Mouse (Mus musculus): ENCODE measurements around the gene Mfap2.

Mfap2 gene

GRCm38 (mm10) chr4:140988706-140989290 is 21.4 kb upstream of the Mfap2 start:
- DNase-seq = no peak

- no peak for DNase-seq
Observed at GRCm38 (mm10) chr4:140989447-140989846, 20.8 kb upstream of the Mfap2 start.

DNA sequence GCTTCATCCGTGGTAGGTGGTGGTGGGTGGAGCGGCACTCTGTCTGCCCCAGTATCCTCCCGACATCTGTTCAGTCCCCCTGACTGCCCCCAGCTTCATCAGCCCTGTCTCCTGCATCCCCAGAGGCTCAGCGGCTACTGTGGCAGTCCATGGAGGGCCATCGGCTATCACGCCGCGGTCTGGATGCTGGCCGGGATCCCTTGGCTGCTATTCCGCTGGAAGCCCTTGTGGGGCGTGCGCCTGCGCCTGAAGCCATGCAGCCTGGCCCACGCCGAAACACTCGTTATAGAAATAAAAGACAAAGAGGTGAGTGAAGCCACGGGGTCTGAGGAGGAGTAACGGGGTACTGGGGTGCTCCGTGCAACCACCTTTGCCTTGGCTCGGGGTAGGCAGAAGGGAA is 18.0 kb upstream of the Mfap2 start:
- DNase-seq = no peak

DNA sequence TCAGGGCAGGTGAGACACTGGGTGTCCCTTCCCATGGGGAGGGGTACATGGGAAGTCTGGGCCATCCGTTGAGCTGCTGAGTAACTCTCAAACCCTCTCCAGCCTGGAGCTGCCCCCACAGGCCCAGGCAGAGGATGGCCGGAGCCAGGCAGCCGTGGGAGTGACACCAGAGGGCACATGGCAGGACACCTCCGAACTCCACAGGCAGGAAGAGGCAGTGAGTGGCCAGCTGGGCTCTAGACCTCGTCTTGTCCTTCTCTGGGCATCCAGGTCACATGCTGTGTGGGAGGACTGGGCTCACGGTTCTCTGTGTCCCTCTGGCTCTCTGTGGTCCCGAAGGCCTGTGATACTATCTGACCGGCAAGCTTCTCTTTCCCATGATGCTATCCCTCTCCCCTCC is 16.4 kb upstream of the Mfap2 start:
- no peak for DNase-seq

GRCm38 (mm10) chr4:140995811-140996210 is 14.4 kb upstream of the Mfap2 start:
- DNase-seq = no peak

DNA sequence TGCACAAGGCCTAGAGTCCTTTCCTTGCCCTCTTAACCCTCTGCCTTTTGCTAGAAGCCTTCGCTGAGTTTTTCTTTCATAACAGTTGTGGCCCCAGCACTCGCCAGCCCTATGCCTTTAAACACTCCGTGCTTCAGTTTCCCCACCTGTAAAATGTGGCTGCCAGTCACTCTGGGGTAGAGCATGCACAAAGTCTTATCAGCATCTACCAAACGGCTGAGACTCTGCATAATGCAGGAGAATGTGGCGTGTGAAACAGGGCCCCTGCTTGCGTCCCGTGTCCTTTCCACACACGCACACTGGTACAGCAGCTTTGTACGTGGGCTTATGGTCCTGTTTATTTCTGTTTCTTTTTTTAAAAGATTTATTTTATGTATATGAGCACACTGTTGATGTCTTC is 13.4 kb upstream of the Mfap2 start:
- DNase-seq = no peak

GRCm38 (mm10) chr4:141005983-141006382 is 4.2 kb upstream of the Mfap2 start:
- DNase-seq = peak; percentile 70

- DNase-seq = peak; percentile 56
Observed at GRCm38 (mm10) chr4:141008028-141008427, 2.2 kb upstream of the Mfap2 start.

- peak; percentile 71 for DNase-seq
Observed at GRCm38 (mm10) chr4:141010526-141010925, 308 bp downstream of the Mfap2 start.

GRCm38 (mm10) chr4:141010941-141011429 is 767 bp downstream of the Mfap2 start:
- peak; percentile 79 for DNase-seq

- DNase-seq = peak; percentile 60
Observed at GRCm38 (mm10) chr4:141011556-141012328, 1.5 kb downstream of the Mfap2 start.

DNA sequence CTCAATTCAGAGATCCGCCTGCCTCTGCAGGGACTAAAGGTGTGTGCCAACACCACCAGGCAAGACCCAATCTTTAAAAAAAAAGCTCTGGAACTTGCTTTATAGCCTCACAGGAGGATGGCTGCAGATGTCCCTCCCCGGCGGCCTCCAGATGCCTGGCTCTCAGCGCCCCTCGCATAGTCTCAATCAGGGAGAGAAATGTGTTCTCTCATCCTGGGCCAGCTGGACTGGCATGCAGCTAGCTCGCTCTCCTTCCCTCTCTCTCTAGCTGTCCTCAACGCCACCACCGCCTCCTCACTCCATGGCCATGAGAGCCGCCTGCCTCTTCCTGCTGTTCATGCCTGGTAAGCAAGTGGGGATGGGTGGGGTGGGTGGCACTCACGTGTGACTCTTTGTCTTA is 2.3 kb downstream of the Mfap2 start:
- no peak for DNase-seq

DNA sequence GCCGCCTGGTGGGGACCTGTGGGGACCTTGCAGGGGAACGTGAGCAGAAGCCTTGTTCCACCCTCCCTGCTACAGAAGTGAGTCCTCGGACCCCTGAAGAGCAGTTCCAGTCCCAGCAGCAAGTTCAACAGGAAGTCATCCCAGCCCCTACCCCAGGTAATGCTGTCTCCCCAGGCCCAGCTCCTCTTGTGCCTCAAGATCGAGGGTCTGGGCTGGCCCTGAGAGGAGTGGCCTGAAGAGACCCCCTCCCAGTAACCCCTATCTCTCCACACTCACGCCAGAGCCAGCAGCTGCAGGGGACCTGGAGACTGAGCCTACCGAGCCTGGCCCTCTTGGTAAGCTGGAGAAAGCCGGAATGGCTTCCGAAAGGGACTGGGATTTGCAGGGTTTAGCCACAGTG is 3.9 kb downstream of the Mfap2 start:
- no peak for DNase-seq

DNA sequence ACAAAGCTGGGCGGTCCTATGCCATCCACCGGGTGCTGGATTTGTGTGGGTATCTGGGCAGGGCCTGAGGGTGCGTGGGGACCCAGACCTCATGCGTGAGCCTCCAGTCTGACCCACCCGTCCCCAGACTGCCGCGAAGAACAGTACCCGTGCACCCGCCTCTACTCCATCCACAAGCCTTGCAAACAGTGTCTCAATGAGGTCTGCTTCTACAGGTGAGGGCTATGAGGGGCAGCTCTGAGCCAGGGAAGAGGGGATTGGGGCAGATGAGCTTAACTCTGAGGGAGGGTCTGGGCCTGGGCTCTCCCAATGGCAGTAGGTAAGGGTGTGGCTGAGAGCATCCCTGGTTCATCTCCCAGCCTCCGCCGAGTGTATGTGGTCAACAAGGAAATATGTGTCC is 4.6 kb downstream of the Mfap2 start:
- no peak for DNase-seq

- DNase-seq = no peak
Observed at GRCm38 (mm10) chr4:141015356-141015755, 5.1 kb downstream of the Mfap2 start.

DNA sequence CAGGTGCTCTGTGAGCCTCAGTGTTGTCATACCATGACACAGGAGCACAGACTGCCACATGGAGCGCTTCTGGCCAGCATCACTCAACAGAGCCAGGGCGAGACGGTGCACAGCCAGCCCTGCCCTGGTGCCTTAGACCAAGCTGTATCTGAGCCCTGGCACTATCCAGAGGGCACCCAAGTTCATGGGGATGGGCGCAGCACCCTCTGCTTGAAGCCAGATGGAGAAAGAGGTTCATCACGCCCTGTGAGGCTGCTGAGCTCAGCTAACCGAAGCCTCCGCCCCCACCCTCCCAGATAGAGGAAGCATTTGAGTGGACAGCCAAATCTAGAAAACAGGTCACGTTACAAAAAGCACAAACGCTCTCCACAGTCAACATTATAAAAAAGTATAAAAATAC is 6.1 kb downstream of the Mfap2 start:
- no peak for DNase-seq

- no peak for DNase-seq
Observed at GRCm38 (mm10) chr4:141017657-141018436, 7.6 kb downstream of the Mfap2 start.

GRCm38 (mm10) chr4:141020220-141020619 is 10.0 kb downstream of the Mfap2 start:
- no peak for DNase-seq

GRCm38 (mm10) chr4:141020811-141021613 is 10.8 kb downstream of the Mfap2 start:
- DNase-seq = peak; percentile 83

GRCm38 (mm10) chr4:141021614-141021929 is 11.4 kb downstream of the Mfap2 start:
- no peak for DNase-seq

GRCm38 (mm10) chr4:141024052-141024451 is 13.8 kb downstream of the Mfap2 start:
- DNase-seq = no peak

DNA sequence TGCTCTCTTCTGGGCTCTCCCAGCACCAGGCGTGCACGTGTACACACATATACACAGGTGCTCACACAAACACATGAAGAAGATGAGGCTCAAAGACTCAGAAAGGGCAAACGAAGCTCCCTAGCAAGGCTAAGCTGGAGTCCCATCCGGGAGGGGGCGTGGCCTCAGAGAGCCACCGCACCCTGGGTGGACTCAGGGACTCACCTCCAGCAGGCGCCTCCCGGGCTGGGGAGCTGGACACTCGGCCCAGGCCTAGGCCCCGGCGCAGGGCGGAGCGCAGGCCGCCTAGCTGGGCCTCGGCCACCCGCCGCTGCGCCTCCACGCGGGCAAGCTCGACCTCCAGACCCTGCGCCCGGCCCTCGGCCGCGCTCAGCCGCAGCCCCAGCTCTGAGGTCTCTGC is 14.8 kb downstream of the Mfap2 start:
- DNase-seq = no peak

All from kidney, postnatal 10 days (tissue).